Mouse (Mus musculus) kidney, embryonic 15.5 days (tissue): ENCODE results near the gene Cdkn1a. TPM values are rescaled to one million over a fixed set of nuclear protein-coding genes. Genes with fewer than 3 reads are reported as not detected.
A peak's percentile ranks its signal among the peaks of the same experiment; 100 is the strongest.
"Not testable (repeated sequence)": the region's sequence is repeated elsewhere in the genome, so short reads cannot be mapped to it uniquely, and the experiment has no call there.

Experiments
- ATAC-seq: fragments of 200-750 bp; cut with Nextera tagmentation; replicated peaks from 2 replicates; pipeline ENCODE4 v1.8.0; 2017; ENCODE audit warnings: moderate TSS enrichment; ENCODE audit not compliant: low FRiP score
- H3K27ac ChIP-seq: fragments of 300-500 bp; sonication (generic); 2 replicates; pipeline ENCODE4 v1.5.1; 2015; ENCODE audit warnings: mild to moderate bottlenecking, inconsistent platforms
- H3K27me3 ChIP-seq: fragments of 300-500 bp; sonication (generic); 2 replicates; pipeline ENCODE4 v1.6.1; 2015; ENCODE audit warnings: inconsistent platforms
- H3K36me3 ChIP-seq: fragments of 300-500 bp; sonication (generic); 2 replicates; pipeline ENCODE4 v1.6.1; 2015; ENCODE audit warnings: inconsistent platforms
- H3K4me1 ChIP-seq: fragments of 300-500 bp; sonication (generic); 2 replicates; pipeline ENCODE4 v1.6.1; 2015; ENCODE audit warnings: inconsistent platforms
- H3K4me2 ChIP-seq: fragments of 300-500 bp; sonication (generic); 2 replicates; pipeline ENCODE4 v1.6.1; 2015; ENCODE audit warnings: moderate library complexity, mild to moderate bottlenecking, inconsistent platforms
- H3K4me3 ChIP-seq: fragments of 300-500 bp; sonication (generic); replicated peaks from 2 replicates; pipeline ENCODE4 v1.5.1; 2015; ENCODE audit warnings: mild to moderate bottlenecking, inconsistent platforms
- H3K9ac ChIP-seq: fragments of 300-500 bp; sonication (generic); 2 replicates; pipeline ENCODE4 v1.6.1; 2015; ENCODE audit warnings: mild to moderate bottlenecking, inconsistent platforms
- H3K9me3 ChIP-seq: fragments of 300-500 bp; sonication (generic); replicated peaks from 2 replicates; pipeline ENCODE4 v1.6.1; 2016; ENCODE audit warnings: inconsistent platforms
- WGBS: fragments of 180-500 bp; shearing (Covaris S2); methylation state at CpG from one replicate; pipeline ENCODE4 v1.1.7; 2015; ENCODE audit warnings: mixed read lengths; 5-methylcytosine and 5-hydroxymethylcytosine counted together
- polyA plus RNA-seq: library from polyadenylated mRNA; unstranded; fragments of >200 nt; fragmentation: Nextera tagmentation; extraction: Ambion mirVana; gene quantifications from 2 replicates; pipeline ENCODE4 v1.2.1, GENCODE M21; 2015

The Cdkn1a gene
- polyA plus RNA-seq, 1 experiment from 2014 or later, result 62.2 TPM

DNA sequence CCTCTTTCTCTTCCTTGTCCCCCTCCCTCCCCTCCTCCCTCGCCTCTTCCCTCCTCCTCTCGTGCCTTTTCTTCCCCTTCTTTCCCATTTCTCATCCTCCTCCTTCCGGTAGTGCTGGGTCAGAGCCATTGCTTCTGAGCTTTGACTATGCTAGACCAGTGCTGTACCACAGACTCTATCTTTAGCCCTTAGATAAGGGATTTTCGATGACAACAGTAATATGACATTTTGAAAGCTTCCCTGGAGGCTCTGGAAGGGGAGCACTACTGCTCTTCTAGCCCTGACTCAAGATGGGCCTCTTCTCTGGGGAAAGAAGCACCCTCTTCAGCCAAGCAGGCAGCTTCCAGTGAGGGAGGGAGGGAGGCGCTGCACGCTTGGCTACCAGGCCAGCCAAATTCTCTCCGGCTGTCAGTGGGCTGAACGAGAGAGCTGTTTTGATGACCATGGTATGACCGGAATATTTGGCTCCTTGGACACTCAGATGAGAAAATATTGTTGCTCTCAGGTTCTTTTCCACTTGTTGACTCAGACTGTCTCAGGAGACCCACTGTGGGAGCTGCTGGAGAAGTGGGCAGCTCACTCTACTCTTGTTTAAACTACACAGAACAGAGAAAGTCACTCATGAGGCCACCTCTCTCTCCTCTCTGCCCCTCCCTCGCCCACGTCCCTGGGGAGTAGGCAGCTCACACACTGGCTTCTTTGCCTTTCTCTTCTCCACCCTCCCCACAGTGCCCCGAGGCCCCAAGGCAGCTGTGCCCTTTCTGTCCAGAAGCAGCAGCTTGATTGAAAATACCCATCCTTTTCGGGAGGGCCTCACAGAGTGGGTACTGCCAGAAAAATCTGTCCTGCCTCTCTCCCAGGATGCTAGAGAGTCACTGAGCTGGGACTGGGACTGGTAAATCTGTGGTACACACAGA lies 28.4 kb upstream of the Cdkn1a start:
- WGBS, result 41% methylated on average over 13 of the region's 13 CpGs
- Histone ChIP-seq H3K4me3 (no peak overlapping the region), H3K9ac (no peak overlapping the region), H3K27ac (peak overlapping the region; percentile 9; the same call in 1 of the 2 replicates), H3K27me3 (no peaks in the 10 kb centered on the region), H3K4me2 (no peak overlapping the region), H3K36me3 (no peaks in the 10 kb centered on the region), H3K9me3 (no peaks in the 10 kb centered on the region), H3K4me1 (peaks cover 35% of the 10 kb centered on the region)
- ATAC-seq, result no peak

DNA sequence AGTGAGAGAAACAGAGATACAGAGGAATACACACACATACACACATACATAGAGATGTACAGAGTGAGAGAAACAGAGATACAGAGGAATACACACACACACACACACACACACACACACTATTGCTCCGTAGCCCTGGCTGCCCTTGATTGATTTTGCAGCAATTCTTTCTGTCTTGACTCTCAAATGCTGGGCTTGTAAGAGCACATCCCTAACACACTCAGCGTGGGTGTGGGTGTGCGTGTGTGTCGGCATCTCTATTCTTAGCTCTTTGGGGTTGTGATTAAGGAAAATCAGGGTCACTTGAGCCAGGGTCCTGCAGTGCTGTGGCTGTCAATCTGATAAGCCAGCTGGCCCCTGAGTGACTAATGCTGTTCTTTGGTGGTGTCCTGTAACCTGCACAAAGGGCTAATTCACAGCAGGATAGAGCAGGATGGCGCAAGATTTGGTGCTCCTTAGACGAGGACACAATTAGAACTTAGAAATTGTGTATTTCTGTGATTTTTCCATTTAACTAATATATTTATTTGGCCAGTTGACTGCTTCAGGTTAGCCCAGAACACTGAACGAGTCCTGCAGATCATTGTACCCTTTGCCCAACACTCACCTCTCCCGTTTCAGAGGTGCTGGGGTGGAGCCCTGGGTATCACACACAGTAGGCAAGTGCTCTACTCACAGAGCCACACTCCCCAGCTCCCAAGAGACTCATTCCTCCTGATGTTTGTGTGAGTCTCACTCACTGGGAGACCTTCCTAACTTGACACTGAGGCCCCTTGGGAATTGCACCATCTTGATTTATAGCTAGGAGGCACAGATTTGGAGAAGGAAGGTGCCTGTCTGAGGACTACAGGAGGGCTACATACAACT lies 27.4 kb upstream of the Cdkn1a start:
- WGBS, result 67% methylated on average over 8 of the region's 8 CpGs

DNA sequence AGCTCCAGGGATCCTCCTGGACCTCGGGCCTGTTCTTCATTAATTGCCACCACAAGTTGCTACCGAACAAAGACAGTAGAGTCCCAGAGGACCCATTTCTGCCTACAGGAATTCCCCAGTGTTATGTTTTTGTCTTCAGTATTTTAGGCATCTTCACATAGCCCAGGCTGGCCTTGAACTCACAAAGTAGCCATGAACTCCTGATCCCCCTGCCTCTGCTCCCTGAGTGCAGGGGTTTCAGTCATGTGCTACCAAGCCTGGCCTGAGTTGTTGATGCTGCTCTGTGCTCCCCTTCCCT lies 26.8 kb upstream of the Cdkn1a start:
- H3K27ac ChIP-seq, result no peak overlapping the region
- H3K4me3 ChIP-seq, result no peak overlapping the region
- no peaks in the 10 kb centered on the region for H3K9me3 ChIP-seq
- no peaks in the 10 kb centered on the region for H3K36me3 ChIP-seq
- WGBS, result 87% methylated on average over 2 of the region's 2 CpGs
- no peaks in the 10 kb centered on the region for H3K27me3 ChIP-seq
- no peak for ATAC-seq
- H3K4me1 ChIP-seq, result peaks cover 27% of the 10 kb centered on the region
- no peak overlapping the region for H3K4me2 ChIP-seq
- no peak overlapping the region for H3K9ac ChIP-seq

More for the DNA sequence above, 27.4 kb upstream of the Cdkn1a start:
- H3K27ac ChIP-seq, result no peak overlapping the region
- ATAC-seq, result no peak
- no peak overlapping the region for H3K4me3 ChIP-seq
- H3K27me3 ChIP-seq, result no peaks in the 10 kb centered on the region
- H3K9ac ChIP-seq, result no peak overlapping the region
- no peaks in the 10 kb centered on the region for H3K36me3 ChIP-seq
- H3K4me2 ChIP-seq, result no peak overlapping the region
- no peaks in the 10 kb centered on the region for H3K9me3 ChIP-seq
- peaks cover 27% of the 10 kb centered on the region for H3K4me1 ChIP-seq

DNA sequence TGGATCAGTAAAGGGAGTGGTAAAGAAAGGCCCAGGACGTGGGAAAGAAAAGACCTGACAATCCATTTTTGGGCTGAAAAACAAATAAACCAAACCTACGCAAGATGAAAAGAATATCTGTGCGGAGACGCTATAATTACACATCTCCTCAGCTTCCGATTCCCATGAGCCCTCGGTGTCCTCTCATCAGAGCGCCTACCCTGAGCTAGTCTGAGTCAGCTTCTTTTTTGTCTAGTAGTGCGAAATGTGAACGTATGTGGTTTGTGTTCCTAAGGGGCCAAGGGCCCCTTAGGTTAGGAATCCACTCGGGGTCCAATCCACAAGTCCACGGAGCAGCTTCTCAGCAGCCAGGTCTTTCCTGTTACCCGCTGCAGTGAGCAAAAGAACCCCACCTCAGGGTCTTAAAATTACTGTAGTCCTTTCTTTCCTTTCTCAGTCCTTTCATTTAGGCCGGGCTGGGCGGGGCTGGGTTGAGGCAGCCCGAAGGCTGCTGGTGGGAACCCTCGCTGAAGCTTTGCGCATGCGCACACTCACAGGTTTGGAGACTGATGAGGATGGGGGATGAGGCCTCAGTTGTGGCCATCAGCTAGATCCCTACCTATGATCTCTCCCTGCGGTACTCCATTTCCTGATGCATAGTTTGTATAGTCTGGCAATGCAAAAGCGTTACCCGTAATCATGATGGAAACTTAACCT lies 25.4 kb upstream of the Cdkn1a start:
- no peak overlapping the region for H3K4me2 ChIP-seq
- no peaks in the 10 kb centered on the region for H3K9me3 ChIP-seq
- WGBS, result 86% methylated on average over 21 of the region's 21 CpGs
- peaks cover 40% of the 10 kb centered on the region for H3K4me1 ChIP-seq
- no peak overlapping the region for H3K4me3 ChIP-seq
- H3K36me3 ChIP-seq, result no peaks in the 10 kb centered on the region
- no peaks in the 10 kb centered on the region for H3K27me3 ChIP-seq
- no peak overlapping the region for H3K27ac ChIP-seq
- ATAC-seq, result no peak
- no peak overlapping the region for H3K9ac ChIP-seq

DNA sequence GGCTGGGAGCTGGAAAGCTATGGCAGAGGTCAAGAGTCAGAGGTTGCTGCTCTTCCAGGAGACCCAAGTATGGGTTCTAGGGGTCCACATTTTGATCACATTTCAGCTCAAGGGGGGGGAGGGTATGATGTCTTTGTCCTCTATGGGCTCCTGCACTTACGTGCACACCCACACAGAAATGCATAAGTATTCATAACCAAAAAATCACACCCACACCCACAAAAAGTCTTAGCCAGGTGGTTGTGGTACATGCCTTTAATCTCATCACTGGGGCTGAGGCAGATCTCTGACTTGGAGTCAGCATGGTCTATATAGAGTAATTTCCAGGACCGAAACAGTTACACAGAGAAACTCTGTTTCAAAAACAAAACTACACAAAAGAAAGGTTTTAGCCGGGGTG lies 24.8 kb upstream of the Cdkn1a start:
- no peak overlapping the region for H3K27ac ChIP-seq
- no peak for ATAC-seq
- peaks cover 44% of the 10 kb centered on the region for H3K4me1 ChIP-seq
- H3K27me3 ChIP-seq, result no peaks in the 10 kb centered on the region
- no peak overlapping the region for H3K9ac ChIP-seq
- no peaks in the 10 kb centered on the region for H3K36me3 ChIP-seq
- H3K4me3 ChIP-seq, result no peak overlapping the region
- no peak overlapping the region for H3K4me2 ChIP-seq
- no peaks in the 10 kb centered on the region for H3K9me3 ChIP-seq
- WGBS, result 95% methylated on average over 3 of the region's 3 CpGs

DNA sequence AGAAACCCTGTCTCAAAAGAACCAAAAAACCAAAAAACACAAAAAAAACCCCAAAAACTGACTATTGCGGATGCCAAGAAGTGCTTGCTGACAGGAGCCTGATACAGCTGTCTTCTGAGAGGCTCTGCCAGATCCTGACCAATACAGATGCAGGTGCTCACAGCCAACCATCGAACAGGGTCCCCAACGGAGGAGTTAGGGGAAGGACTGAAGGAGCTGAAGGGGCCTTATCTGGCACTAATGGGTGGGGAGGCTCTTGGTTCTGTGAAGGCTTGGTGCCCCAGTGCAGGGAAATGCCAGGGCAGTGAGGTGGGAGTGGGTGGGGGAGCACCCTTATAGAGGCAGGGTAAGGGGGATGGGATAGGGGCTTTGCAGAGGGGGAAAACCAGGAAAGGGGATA lies 23.4 kb upstream of the Cdkn1a start:
- not testable (repeated sequence) for H3K4me2 ChIP-seq, ATAC-seq, H3K9ac ChIP-seq, H3K9me3 ChIP-seq, H3K4me3 ChIP-seq, H3K27me3 ChIP-seq, H3K36me3 ChIP-seq, H3K27ac ChIP-seq
- H3K4me1 ChIP-seq, result peaks cover 49% of the 10 kb centered on the region
- 86% methylated on average over 3 of the region's 3 CpGs for WGBS

DNA sequence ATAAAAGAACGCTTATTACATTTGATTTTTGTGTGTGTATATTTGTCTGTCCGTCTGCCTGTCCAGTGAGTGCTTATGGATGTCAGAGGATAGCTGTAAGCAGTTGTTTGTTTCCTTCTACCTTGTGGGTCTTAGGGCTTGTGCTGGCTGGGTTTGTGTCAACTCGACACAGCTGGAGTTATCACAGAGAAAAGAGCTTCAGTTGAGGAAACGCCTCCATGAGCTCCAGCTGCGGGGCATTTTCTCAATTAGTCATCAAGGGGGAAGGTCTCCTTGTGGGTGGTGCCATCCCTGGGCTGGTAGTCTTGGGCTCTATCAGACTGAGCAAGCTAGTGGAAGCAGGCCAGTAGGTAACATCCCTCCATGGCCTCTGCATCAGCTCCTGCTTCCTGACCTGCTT lies 22.9 kb upstream of the Cdkn1a start:
- no peaks in the 10 kb centered on the region for H3K36me3 ChIP-seq
- no peak for ATAC-seq
- no peak overlapping the region for H3K9ac ChIP-seq
- no peaks in the 10 kb centered on the region for H3K27me3 ChIP-seq
- no peak overlapping the region for H3K4me3 ChIP-seq
- no peak overlapping the region for H3K4me2 ChIP-seq
- H3K4me1 ChIP-seq, result peaks cover 49% of the 10 kb centered on the region
- 62% methylated on average over 5 of the region's 5 CpGs for WGBS
- H3K9me3 ChIP-seq, result no peaks in the 10 kb centered on the region
- no peak overlapping the region for H3K27ac ChIP-seq

DNA sequence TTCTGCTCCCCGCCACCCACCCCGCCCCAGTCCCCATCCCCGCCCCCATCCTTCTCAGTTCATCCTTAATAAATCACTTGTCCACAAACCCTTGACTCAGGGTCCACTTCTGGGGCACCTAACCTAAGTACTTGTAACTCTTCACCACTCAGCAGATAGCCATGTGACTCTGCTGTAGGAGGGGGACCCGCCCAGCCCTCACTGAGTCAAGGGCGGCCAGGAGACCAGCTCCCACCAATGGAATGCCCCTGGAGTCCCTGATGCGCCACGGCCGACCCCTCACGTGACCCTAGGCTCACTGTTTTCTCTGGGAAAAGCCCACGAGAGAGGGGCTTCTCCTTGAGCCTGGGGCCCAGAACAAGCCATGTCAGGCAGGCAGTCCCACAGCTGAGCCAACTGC lies 21.7 kb upstream of the Cdkn1a start:
- no peaks in the 10 kb centered on the region for H3K36me3 ChIP-seq
- WGBS, result 34% methylated on average over 10 of the region's 10 CpGs
- no peaks in the 10 kb centered on the region for H3K27me3 ChIP-seq
- H3K9ac ChIP-seq, result no peak overlapping the region
- peak; percentile 85 for ATAC-seq
- H3K4me3 ChIP-seq, result no peak overlapping the region
- peaks cover 52% of the 10 kb centered on the region for H3K4me1 ChIP-seq
- H3K4me2 ChIP-seq, result no peak overlapping the region
- H3K27ac ChIP-seq, result peak overlapping the region; percentile 76
- H3K9me3 ChIP-seq, result no peaks in the 10 kb centered on the region

DNA sequence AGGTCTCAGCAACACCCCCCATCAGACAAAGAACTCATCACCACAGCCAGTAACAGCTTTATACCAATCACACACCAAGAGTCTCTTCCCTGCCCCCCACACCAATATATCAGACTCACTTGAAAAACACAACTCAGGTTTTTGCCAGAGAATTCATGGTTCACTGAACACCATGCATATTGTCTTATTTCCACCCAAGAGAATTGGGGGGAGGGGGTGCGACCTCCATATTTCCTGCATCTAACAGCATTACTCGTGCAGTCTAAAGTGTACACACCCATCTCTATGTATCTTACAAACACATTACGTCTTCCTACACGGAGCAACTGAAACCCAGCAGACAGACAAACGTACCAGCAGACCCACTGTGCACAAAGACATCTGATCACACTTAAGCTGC lies 19.0 kb upstream of the Cdkn1a start:
- Histone ChIP-seq H3K4me1 (peaks cover 52% of the 10 kb centered on the region), H3K36me3 (no peaks in the 10 kb centered on the region), H3K4me3 (no peak overlapping the region), H3K9me3 (no peaks in the 10 kb centered on the region), H3K4me2 (no peak overlapping the region), H3K27ac (no peak overlapping the region), H3K9ac (no peak overlapping the region), H3K27me3 (no peaks in the 10 kb centered on the region)
- 50% methylated on average over 5 of the region's 5 CpGs for WGBS
- ATAC-seq, result no peak

DNA sequence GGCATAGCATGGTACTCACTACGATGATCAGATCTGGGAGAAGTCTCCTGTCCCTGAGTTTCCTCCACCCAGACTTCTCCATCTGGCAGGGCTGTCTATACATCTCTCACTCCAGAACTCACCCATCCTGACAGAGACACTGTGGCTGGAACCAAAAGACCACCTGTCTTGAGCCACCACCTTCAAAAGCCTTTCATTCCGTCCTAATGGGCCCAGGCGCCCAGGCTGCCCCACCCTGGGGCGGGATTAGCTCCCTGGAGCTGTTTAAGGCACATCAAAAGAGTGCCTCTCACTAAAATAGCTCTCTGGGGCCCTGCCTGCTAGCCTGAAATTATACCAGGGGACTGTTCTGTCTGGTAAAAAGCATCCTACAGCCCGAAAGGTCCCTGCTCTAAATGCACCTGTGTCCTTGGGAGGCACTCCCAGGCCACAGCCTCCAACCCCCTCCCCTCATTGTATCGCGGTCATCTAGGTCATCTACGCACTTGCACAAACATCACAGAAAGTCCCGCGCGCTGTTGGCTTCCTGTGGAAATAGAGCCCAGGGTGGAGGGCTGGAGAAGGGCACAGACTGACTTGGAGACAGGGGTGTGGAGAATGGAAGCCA lies 18.0 kb upstream of the Cdkn1a start:
- Histone ChIP-seq H3K9me3 (no peaks in the 10 kb centered on the region), H3K27me3 (no peaks in the 10 kb centered on the region), H3K27ac (no peak overlapping the region), H3K4me1 (peaks cover 52% of the 10 kb centered on the region), H3K9ac (no peak overlapping the region), H3K4me3 (no peak overlapping the region), H3K4me2 (no peak overlapping the region), H3K36me3 (no peaks in the 10 kb centered on the region)
- 12% methylated on average over 11 of the region's 11 CpGs for WGBS
- ATAC-seq, result no peak

DNA sequence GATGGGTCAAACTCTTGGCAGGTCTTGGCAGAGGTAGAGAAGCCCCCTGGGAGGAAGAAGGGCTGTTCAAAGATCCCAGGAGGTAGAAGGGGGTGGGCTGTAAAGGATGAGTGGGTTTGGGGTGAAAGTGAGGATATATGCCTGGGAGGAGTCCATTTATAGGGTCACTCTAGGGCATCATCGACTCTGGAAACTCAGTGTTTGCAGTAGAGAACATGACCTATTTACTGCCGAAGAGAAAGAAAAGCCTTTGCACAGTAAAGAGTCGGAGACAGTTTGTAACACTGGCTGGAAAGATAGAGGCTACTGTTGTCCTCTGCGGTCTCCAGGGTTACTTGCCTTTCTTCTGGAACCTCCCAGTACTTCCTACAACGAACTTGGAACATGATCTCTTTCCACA lies 17.5 kb upstream of the Cdkn1a start:
- H3K4me1 ChIP-seq, result peaks cover 56% of the 10 kb centered on the region
- H3K4me3 ChIP-seq, result no peak overlapping the region
- no peaks in the 10 kb centered on the region for H3K27me3 ChIP-seq
- no peak overlapping the region for H3K9ac ChIP-seq
- no peaks in the 10 kb centered on the region for H3K36me3 ChIP-seq
- ATAC-seq, result no peak
- H3K27ac ChIP-seq, result no peak overlapping the region
- H3K4me2 ChIP-seq, result no peak overlapping the region
- no peaks in the 10 kb centered on the region for H3K9me3 ChIP-seq
- WGBS, result 26% methylated on average over 5 of the region's 5 CpGs

DNA sequence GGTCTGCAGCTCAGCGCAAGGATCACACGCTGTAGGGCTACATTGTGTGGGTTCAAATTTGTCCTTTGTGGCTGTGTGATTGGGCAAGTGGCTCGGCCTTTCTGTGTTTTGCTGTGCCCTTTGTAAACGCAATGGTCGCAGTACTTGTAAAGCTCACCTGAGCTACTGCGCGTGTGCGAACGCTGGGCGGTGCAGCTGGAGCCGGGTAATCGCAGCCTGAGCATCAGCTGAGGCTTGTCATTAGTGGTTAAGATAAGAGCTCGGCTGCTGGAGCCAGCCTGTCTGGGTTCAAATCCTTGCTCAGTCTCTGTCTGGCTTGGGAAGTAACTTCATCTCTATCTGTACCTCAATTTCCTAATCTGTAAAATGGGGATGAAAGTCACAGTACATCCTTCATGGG lies 16.7 kb upstream of the Cdkn1a start:
- ATAC-seq, result no peak

More for the DNA sequence above, 16.7 kb upstream of the Cdkn1a start:
- no peak overlapping the region for H3K4me3 ChIP-seq
- no peak overlapping the region for H3K27ac ChIP-seq
- 84% methylated on average over 13 of the region's 13 CpGs for WGBS
- no peak overlapping the region for H3K9ac ChIP-seq
- no peaks in the 10 kb centered on the region for H3K36me3 ChIP-seq
- H3K27me3 ChIP-seq, result no peaks in the 10 kb centered on the region
- H3K4me1 ChIP-seq, result peaks cover 56% of the 10 kb centered on the region
- no peak overlapping the region for H3K4me2 ChIP-seq
- H3K9me3 ChIP-seq, result no peaks in the 10 kb centered on the region
